Mouse (Mus musculus) layer of hippocampus, adult 2 months (tissue): ENCODE measurements around the gene Slc25a17. TPM values are rescaled to one million over a fixed set of nuclear protein-coding genes. Genes with fewer than 3 reads are reported as not detected.

Experiments used
- DNase-seq, 2 experiments: peaks; one replicate each; pipeline ENCODE4 v3.0.0; 2022; ENCODE audit warnings: low spot score in 2 of 2
- H3K27ac ChIP-seq: fragments of 200-600 bp; 2 replicates; pipeline ENCODE4 v1.8.1; 2022
- H3K4me3 ChIP-seq: fragments of 200-600 bp; 2 replicates; pipeline ENCODE4 v1.8.1; 2022; ENCODE audit warnings: mild to moderate bottlenecking
- CTCF ChIP-seq: fragments of 200-600 bp; conservative IDR thresholded peaks from 2 replicates; pipeline ENCODE4 v1.8.1; 2022; ENCODE audit warnings: antibody characterized with exemption, mild to moderate bottlenecking, moderate library complexity
- total RNA-seq, 2 experiments: library from RNA; stranded (reverse); gene quantifications; 2 replicates each; pipeline ENCODE4 v1.2.3; 2021

Slc25a17 gene
- total RNA-seq, 2 experiments from 2014 or later, result 41.5 to 47.6 TPM

DNA sequence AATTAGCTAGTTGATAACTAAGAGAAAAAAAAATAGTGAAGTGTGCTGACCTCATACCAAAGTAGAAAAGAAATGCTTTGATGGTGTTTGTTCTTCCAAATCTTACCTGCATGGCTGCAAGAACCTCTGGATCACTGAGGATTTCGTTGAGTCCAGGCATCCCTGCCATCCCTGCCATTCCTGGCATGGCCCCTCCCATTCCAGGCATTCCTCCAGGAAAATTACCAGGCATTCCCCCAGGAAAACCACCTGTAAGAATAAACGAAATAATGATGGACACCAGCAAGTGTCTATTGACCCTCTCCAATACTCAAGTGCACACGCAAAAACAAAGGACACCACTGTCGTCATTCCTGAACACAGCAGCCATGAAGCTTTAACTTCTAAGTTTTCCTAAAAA is 5.6 kb upstream of the Slc25a17 start:
- TF ChIP-seq CTCF, result no peak
- H3K4me3 ChIP-seq, result no peak overlapping the region
- no peak for DNase-seq
- H3K27ac ChIP-seq, result no peak overlapping the region

DNA sequence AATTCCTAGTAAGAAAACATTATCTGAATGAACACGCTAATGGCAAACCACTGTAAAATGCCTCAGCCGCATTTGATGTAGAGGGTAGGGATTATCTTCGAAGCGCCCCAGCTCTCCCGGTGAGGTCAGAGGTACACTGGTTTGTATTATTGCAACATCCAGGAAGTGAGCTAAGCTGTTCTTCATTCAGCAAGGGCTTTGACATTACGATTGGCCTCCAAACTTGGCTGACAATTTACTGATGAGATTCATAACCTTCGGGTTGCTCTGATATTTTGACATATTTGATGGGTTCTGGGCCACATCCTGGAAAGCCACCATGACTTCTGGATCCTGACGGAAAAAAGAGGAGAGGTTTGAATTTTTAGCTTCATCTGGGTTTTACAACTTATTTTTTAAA is 4.6 kb upstream of the Slc25a17 start:
- TF ChIP-seq CTCF, result no peak
- no peak overlapping the region for H3K27ac ChIP-seq
- no peak for DNase-seq
- H3K4me3 ChIP-seq, result no peak overlapping the region

DNA sequence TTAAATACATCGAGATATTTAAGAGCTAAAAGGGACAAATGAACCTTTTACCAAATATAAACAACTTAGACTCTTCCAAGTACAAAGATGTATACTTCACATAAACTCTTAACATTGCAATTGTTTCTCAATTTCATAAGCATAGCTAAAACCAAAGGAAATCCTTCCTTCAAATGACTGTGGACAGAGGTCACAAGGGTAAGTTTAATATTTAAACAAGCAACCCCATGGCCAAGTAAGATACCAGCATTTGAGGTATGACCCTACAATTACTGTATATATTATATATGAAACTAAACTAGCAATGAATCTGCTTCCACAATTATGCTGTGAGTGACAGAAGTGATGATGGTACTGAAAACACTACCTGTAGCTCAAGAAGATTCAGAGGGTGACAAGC is 3.7 kb upstream of the Slc25a17 start:
- DNase-seq, result no peak
- Histone ChIP-seq H3K27ac (no peak overlapping the region), H3K4me3 (no peak overlapping the region)
- TF ChIP-seq CTCF, result no peak

DNA sequence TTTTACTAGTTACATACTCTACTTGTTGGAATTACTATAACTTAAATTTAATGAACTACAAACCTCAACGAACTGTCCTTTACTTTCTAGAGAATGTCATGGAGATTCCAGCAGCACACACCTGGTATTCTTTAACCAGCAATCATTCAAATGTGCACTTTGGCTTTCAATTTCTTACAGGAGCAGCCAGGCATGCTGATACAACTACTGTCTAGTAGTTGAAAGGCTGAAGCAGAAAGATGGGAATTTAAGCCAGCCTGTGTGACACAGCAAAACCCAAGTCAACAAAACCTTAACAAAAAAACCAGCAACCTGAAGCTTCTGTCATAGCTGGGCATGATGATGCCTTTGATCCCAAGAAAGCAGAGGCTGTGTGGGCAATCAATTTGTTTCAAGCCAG is 1.9 kb upstream of the Slc25a17 start:
- Histone ChIP-seq H3K4me3 (no peak overlapping the region), H3K27ac (no peak overlapping the region)

DNA sequence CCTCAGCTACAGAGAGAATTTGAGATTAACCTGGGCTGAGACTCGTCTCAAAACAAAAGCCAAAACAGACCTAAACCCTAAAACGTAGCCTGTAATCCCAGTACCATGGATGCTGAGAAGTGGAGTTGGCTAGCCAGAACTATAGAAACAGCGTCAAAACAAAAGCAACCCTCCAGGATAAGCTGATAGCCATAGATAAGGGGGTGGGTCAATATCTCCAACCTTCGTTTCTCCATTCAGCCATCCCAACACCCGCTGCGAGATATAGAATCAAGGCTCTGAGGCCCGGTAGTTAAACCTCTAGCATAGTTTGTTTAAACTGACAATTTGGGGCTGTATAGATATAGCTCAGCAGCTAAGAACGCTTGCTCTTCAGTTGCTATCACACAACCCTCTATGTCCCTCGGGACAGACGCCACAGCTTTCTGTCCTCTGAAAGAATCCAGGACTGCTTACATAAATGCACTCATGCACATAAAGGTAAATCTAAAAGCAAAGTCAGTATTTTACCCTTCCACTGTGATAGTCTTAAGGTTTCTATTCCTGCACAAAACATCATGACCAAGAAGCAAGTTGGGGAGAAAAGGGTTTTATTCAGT is 904 bp upstream of the Slc25a17 start:
- H3K27ac ChIP-seq, result peak overlapping the region; percentile 87; the same call in 1 of the 2 replicates
- no peak overlapping the region for H3K4me3 ChIP-seq
- no peak for TF ChIP-seq CTCF
- DNase-seq, result no peak

More for the DNA sequence above, 1.9 kb upstream of the Slc25a17 start:
- DNase-seq, result no peak
- no peak for TF ChIP-seq CTCF

DNA sequence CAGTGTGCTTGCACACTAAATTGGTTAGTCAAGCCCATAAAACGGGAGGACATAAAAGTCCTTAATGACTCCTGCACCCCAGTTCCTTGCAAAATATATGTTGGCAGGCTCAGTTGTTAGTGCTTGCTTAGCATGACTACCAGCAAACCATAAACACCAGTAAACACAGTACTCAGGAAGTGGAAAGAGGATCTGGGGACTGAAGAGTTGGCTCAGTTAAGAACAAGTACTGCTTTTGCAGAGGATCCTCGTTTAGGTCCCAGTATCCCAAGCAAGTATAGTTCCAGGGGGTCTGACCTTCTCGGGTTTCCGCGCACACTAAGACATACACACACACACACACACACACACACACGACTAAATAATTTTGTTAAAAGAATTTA is 401 bp upstream of the Slc25a17 start:
- no peak for TF ChIP-seq CTCF
- DNase-seq, result no peak
- Histone ChIP-seq H3K27ac (peak overlapping the region; percentile 87), H3K4me3 (peak overlapping the region; percentile 77)

DNA sequence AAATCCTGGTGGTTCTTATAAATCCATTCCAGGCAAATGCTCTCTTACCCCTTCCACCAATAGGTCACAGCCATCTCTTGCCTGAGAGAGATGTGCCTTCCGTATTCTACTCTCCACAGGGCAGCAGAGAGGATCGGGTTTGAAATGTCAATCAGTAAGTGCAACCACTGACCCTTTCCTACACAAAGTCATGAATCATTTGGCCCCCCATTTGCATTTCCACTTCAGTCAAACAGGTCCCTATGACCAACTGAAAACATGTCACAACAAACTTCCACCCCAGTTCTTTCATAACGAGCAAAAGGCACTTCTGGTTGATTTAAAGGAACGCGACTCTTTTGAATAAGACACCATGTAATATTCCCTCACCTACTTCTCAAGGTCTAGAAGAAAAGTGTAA is 1.2 kb downstream of the Slc25a17 start:
- DNase-seq, result no peak
- H3K4me3 ChIP-seq, result no peak overlapping the region
- TF ChIP-seq CTCF, result no peak
- H3K27ac ChIP-seq, result no peak overlapping the region

DNA sequence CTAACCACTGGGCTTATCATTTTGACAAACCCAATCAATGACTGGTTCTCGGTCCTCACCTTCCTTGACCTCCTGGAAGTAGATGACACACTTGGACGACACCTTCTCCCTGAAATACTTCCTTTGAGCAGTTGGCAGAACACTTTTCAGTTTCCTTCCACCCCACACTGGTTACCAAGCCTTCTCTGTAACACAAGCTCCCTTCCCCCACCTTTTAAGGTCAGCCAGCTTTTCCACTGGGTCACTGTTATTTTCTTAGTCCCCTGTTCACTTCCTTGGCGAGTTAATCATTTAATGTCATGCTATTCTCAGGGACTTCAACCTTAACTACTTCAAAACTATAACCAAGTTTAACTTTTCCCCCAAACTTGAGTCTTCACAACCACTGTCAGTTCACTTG is 1.7 kb downstream of the Slc25a17 start:
- TF ChIP-seq CTCF, result no peak
- no peak overlapping the region for H3K4me3 ChIP-seq
- no peak overlapping the region for H3K27ac ChIP-seq
- no peak for DNase-seq

DNA sequence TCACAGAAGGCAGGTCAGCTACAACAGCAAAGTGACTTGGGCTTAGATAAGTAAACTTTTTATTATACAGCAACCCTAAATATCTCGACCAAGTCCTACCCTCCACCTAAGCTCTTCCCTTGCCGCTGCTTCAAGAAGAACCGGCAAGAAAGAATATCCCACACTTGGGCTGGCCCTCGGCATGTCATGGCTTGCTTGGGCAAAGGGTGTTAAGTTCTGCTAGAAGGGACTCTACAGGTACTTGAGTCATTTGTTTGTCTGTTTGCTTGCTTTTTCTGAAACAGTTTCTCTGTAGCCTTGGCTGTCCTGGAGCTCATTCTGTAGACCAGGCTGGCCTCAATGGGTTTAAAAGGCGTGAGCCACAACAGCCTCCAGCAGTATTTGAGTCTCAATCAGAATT is 3.7 kb downstream of the Slc25a17 start:
- no peak for TF ChIP-seq CTCF
- H3K4me3 ChIP-seq, result no peak overlapping the region
- H3K27ac ChIP-seq, result no peak overlapping the region
- no peak for DNase-seq

DNA sequence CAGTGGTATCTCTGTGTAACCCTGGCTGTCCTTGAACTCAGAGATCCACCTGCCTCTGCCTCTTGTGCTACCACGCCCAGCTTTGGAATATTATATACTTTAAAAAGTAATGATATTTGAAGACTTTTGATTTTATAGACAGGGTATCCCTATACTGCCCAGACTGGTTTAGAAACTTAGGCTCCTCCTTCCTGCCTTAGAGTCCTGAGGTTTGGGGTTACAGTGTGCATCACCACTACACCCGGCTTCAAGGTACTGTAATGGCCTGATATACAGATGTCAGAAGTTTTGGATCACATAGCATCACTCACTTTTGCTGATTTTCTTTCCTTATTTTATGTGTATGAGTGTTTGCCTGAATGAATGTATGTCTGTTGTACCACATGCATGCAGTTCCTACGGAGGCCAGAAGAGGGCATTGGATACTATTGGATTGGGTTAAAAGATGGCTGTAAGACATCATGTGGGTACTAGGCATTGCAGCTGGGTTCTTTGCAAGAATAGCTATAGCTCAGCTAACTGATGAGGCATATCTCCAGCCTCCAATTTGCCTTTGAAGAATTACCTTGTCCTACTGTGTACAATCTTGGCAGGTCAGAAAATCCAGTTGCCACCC is 5.4 kb downstream of the Slc25a17 start:
- no peak for DNase-seq
- Histone ChIP-seq H3K4me3 (no peak overlapping the region), H3K27ac (no peak overlapping the region)
- peak; percentile 75 for TF ChIP-seq CTCF

DNA sequence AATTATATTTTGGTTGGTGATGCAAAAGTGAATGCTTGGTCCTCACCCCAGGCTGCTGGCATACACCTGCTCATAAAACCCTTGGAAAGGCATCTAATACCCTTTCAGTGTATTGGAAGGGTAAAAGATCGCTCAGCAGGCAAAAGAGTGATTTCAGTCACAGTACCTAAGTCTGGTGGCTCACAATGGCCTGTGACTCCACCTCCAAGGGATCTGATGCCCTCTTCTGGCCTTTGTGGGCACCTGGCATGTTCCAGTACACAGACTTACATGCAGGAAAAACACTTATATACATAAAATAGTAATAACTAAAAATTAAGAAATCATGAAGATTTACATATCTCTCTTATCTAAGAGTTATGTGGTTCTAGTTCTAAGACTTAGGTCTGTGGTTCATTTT is 8.0 kb downstream of the Slc25a17 start:
- Histone ChIP-seq H3K27ac (no peak overlapping the region), H3K4me3 (no peak overlapping the region)
- peak; percentile 54 for TF ChIP-seq CTCF
- no peak for DNase-seq

DNA sequence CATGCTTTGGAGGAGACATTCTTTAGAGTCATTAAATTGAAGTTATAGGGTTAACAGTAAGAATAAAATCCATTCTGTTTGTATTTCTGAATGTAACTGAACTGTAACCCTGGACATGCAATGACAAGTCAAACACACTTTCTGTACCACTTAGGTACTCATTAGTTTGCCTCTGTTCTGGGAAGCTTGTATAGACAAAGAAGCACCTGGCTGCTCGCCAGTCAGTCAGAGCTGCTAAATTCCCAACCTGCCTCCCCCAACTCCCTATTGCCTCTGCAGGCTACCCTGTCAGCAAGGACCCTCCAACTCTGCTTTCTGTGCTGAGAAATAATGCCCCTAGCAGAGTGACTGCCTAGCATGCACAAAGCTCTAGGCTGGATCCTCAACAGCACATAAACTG is 10.2 kb downstream of the Slc25a17 start:
- no peak overlapping the region for H3K27ac ChIP-seq
- no peak for DNase-seq
- no peak overlapping the region for H3K4me3 ChIP-seq
- TF ChIP-seq CTCF, result no peak

DNA sequence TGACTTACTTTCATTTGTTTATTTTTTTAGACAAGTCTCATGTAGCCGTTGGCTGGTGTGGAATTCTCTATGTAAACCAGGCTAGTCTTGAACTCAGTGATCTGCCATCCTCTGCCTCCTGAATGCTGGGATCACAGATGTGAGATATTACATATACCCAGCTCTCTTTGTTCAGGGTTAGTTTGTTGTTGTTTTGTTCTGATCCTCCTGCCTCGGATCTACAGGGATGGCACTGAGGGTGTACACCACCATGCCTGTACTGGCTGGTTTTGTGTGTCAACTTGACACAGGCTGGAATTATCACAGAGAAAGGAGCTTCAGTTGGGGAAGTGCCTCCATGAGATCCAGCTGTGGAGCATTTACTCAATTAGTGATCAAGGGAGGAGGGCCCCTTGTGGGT is 12.2 kb downstream of the Slc25a17 start:
- no peak for TF ChIP-seq CTCF
- H3K4me3 ChIP-seq, result no peak overlapping the region
- no peak for DNase-seq
- H3K27ac ChIP-seq, result peak overlapping the region; percentile 66

DNA sequence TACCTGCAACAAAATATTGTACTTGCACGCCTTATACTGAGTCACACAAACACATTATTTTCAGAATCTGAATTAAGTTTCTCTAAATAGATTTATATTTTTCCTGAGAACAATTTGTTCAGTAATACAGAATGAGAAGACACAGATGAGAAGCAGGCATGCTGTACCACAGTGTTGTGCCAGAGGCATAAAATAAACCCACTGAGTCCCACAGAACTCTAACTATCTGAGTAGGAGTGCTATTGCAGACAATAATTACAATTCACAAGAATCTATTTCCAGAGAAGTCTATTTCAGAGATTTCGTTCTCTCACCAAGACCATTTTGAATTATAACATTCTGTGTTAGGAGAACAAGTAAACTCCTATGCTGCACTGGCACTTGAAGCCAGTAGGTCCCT is 13.1 kb downstream of the Slc25a17 start:
- no peak for TF ChIP-seq CTCF
- no peak overlapping the region for H3K4me3 ChIP-seq
- H3K27ac ChIP-seq, result peak overlapping the region; percentile 91
- DNase-seq, result peak in 1 of 2 experiments; percentile 66
